Mouse (Mus musculus) limb, embryonic 15.5 days (tissue): ENCODE results near the gene Vars. TPM values are rescaled to one million over a fixed set of nuclear protein-coding genes. Genes with fewer than 3 reads are reported as not detected.
"Not testable (repeated sequence)": the region's sequence is repeated elsewhere in the genome, so short reads cannot be mapped to it uniquely, and the experiment has no call there.

Experiments used
- ATAC-seq: fragments of 200-750 bp; cut with Nextera tagmentation; 2 replicates; pipeline ENCODE4 v1.8.0; 2017; ENCODE audit warnings: low read depth, moderate TSS enrichment; ENCODE audit not compliant: insufficient number of reproducible peaks, low FRiP score, low TSS enrichment
- H3K27ac ChIP-seq: fragments of 300-500 bp; sonication (generic); 2 replicates; pipeline ENCODE4 v1.5.1; 2015; ENCODE audit warnings: moderate library complexity, mild to moderate bottlenecking, inconsistent platforms
- H3K27me3 ChIP-seq: fragments of 300-500 bp; sonication (generic); 2 replicates; pipeline ENCODE4 v1.6.1; 2015; ENCODE audit warnings: inconsistent platforms
- H3K36me3 ChIP-seq: fragments of 300-500 bp; sonication (generic); 2 replicates; pipeline ENCODE4 v1.6.1; 2015; ENCODE audit warnings: inconsistent platforms
- H3K4me1 ChIP-seq: fragments of 300-500 bp; sonication (generic); 2 replicates; pipeline ENCODE4 v1.6.1; 2015; ENCODE audit warnings: inconsistent platforms
- H3K4me2 ChIP-seq: fragments of 300-500 bp; sonication (generic); 2 replicates; pipeline ENCODE4 v1.6.1; 2015; ENCODE audit warnings: mild to moderate bottlenecking, inconsistent platforms
- H3K4me3 ChIP-seq: fragments of 300-500 bp; sonication (generic); 2 replicates; pipeline ENCODE4 v1.5.1; 2015; ENCODE audit warnings: mild to moderate bottlenecking, inconsistent platforms
- H3K9ac ChIP-seq: fragments of 300-500 bp; sonication (generic); 2 replicates; pipeline ENCODE4 v1.6.1; 2015; ENCODE audit warnings: inconsistent platforms
- H3K9me3 ChIP-seq: fragments of 300-500 bp; sonication (generic); 2 replicates; pipeline ENCODE4 v1.6.1; 2016; ENCODE audit warnings: inconsistent platforms
- WGBS: fragments of 180-500 bp; shearing (Covaris S2); methylation state at CpG from one replicate; pipeline ENCODE4 v1.1.7; 2015; 5-methylcytosine and 5-hydroxymethylcytosine counted together
- polyA plus RNA-seq: library from polyadenylated mRNA; unstranded; fragments of >200 nt; fragmentation: Nextera tagmentation; extraction: Ambion mirVana; gene quantifications from 2 replicates; pipeline ENCODE4 v1.2.1, GENCODE M21; 2015

The Vars gene
- 94.4 and 95.1 TPM in 2 replicates for polyA plus RNA-seq

DNA sequence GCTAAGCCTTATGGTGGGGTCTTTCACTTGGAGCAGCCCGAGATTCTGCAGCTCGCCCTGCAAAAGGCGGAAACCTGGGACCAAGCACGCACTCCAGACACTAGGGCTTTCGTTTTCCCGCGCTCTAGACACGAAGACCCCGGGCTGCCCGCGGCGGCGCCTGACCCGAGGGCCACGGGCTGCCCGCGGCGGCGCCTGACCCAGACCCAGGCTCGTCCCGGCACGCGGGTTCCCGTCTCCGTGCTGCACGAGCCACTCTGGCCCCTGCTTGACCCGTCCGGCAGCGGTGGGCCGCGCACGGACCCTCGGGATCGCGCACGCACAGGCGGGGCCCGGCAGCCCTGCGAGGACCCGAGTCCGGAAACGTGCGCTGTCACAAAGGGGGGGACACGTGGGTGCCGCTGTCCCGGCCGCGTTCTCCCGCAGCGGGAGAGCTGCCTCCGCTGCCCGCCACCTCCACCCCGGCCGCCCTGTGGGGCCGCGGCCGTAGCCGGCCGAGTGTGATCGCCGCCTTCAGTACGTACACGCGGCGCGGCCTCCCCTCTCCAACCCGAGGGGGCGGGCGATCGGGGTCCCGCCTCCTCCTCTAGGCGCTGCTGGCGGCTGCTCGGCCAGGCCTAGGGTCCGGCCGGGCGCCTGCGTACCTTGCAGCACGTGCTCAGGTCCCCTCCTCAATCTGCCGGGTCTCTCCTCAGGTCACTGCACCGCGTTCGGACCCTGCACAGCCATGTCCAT lies at the start of gene Vars:
TSS of gene Vars (plus strand) at position 271 of the 735 bp plus-strand sequence.
- Histone ChIP-seq H3K9me3 (no peaks in the 10 kb centered on the region), H3K4me1 (peaks cover 33% of the 10 kb centered on the region), H3K9ac (peak within 1 kb of the TSS; percentile 94), H3K4me3 (peak within 1 kb of the TSS; percentile 93), H3K36me3 (peaks cover 44% of the 10 kb centered on the region), H3K27ac (peak within 1 kb of the TSS; percentile 99), H3K27me3 (no peaks in the 10 kb centered on the region), H3K4me2 (peak within 1 kb of the TSS; percentile 95)
- under 1% methylated on average over 83 of the region's 83 CpGs for WGBS
- ATAC-seq, result peak; percentile 87

DNA sequence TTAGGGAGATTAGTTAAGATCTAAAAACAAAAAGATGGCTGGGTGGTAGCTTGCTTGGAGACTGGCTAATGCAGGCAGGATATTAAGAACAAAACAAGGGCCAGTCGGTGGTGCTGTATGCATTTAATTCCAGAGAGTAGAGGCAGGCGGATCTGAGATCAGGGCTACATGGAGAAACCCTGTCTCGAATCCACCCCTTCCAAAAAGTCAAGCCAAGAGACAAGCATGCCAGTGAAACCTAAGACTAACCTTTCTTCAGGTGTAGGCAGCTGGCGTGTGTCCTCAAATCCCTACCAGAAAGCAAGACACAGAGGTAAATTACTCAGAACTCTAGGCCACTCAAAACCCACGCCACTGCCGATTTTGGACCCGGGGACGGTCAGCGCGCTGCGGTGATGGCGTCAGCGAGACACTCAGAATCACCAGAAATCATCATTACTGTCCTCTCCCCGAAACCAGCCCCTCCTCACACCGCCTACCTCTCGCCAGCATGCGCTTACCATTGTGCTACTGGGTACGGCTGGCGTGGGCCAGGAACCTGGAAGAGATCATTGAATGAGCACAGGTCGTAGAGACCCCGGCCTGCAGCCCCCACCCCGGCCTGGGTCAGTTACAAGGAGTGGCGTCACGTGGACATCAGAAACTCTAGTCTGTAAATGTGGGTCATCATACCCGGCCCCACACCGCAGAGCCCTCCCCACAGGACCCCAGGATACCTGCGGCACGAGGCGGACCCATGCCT lies 49.0 kb upstream of the Vars start:
- peak; percentile 26; the same call in 1 of the 2 replicates for ATAC-seq
- Histone ChIP-seq H3K9me3 (no peaks in the 10 kb centered on the region), H3K9ac (peak overlapping the region; percentile 96), H3K4me2 (peak overlapping the region; percentile 66), H3K27ac (peak overlapping the region; percentile 91), H3K36me3 (peaks cover 20% of the 10 kb centered on the region), H3K27me3 (peaks cover 16% of the 10 kb centered on the region), H3K4me3 (peak overlapping the region; percentile 88), H3K4me1 (peaks cover 15% of the 10 kb centered on the region)
- under 1% methylated on average over 29 of the region's 29 CpGs for WGBS

DNA sequence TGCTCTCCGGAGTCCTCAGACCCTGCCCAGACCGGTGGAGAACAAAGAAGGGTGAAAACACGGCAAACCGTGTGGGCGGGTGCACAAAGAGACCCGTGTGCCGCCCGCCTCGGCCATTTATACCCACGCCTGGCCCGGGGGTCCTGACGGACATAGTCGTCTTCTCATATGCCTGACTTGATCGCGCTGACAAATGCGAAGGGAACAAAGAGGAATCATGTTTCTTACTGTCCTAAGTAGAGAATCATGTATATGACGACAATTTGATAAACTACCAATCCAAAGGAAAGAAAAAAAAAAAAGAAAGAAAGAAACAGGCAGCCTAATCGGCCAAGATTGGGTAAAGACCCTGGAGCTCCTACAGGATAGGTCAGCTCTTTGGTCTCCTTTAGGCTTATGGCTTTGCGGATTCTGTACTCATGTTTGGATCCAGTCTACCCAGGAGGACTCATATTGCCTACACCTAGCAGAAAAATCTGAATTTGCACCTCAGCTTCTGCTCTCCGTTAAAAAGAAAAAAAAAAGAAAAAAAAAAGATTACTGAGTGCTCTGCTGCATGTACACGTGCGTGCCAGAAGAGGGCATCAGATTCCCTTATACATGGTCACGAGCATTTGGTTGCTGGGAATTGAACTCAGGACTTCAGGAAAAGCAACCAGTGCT lies 48.3 kb upstream of the Vars start:
- peak; percentile 83 for ATAC-seq
- H3K36me3 ChIP-seq, result peaks cover 20% of the 10 kb centered on the region
- peaks cover 15% of the 10 kb centered on the region for H3K4me1 ChIP-seq
- WGBS, result under 1% methylated on average over 23 of the region's 23 CpGs
- no peaks in the 10 kb centered on the region for H3K9me3 ChIP-seq
- peaks cover 19% of the 10 kb centered on the region for H3K27me3 ChIP-seq
- peak overlapping the region; percentile 96 for H3K9ac ChIP-seq
- H3K27ac ChIP-seq, result peak overlapping the region; percentile 91
- H3K4me3 ChIP-seq, result peak overlapping the region; percentile 88
- H3K4me2 ChIP-seq, result peak overlapping the region; percentile 66

DNA sequence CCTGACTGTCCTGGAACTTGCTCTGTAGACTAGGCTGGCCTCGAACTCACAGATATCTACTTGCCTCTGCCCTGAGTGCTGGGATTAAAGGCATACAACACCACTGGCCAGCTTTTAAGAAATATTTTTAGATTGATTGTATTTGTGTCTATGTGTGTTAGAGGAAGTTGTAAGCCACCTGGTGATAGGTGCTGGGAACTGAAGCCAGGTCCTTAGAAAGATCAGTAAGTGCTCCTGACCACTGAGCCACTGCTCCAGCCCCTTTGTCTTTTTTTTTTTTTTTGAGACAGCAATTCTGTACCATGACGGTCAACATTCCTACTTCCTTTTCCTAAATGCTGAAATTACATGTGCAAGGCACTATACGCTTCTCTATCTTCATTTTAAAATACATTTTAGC lies 47.5 kb upstream of the Vars start:
- peaks cover 19% of the 10 kb centered on the region for H3K27me3 ChIP-seq
- no peak overlapping the region for H3K27ac ChIP-seq
- peak overlapping the region; percentile 88; the same call in 1 of the 2 replicates for H3K4me3 ChIP-seq
- no peaks in the 10 kb centered on the region for H3K9me3 ChIP-seq
- WGBS, result 89% methylated on average over 3 of the region's 3 CpGs
- no peak overlapping the region for H3K9ac ChIP-seq
- peaks cover 15% of the 10 kb centered on the region for H3K4me1 ChIP-seq
- no peak for ATAC-seq
- H3K4me2 ChIP-seq, result peak overlapping the region; percentile 66; the same call in 1 of the 2 replicates
- H3K36me3 ChIP-seq, result peaks cover 20% of the 10 kb centered on the region

DNA sequence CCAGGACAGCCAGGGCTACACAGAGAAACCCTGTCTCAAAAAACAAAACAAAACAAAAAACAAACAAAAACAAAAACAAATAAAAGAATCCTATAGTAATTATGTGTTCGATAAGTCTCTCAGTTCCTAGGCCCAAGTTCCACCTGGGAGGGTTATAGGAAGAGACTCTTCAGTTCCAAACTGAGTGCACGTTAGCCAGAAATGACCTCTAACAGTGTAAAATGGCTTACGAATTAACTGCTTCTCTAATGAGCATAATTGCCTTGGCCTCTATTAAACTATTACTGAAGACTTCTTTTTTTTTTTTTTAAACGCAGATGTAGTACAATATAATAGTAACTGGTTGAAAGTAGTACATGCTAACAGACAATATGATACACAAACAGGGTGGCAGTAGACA lies 46.9 kb upstream of the Vars start:
- 79% methylated on average over 4 of the region's 4 CpGs for WGBS
- H3K36me3 ChIP-seq, result peaks cover 20% of the 10 kb centered on the region
- no peaks in the 10 kb centered on the region for H3K9me3 ChIP-seq
- H3K4me1 ChIP-seq, result peaks cover 15% of the 10 kb centered on the region
- H3K9ac ChIP-seq, result no peak overlapping the region
- H3K4me2 ChIP-seq, result no peak overlapping the region
- H3K27me3 ChIP-seq, result peaks cover 19% of the 10 kb centered on the region
- H3K4me3 ChIP-seq, result no peak overlapping the region
- H3K27ac ChIP-seq, result no peak overlapping the region
- no peak for ATAC-seq

DNA sequence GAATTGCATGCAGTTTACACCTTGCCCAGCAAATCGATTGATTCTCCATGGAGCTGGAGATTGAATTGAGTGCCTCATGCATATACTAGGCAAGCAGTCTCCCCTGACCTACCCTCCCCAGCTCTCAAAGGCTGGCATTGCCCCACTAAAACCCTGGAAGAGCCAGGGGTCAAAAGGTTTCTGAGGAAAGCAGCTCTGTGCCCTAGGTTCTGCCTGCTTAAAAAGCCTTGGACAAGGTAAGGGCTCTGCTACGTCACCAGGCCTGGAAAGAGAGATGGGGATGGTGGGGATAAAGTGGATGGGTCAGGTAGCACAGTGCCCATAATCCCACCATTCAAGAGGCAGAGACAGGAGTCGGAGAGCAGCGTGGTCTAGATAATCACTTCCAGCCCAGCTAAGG lies 46.0 kb upstream of the Vars start:
- H3K27ac ChIP-seq, result no peak overlapping the region
- H3K9ac ChIP-seq, result no peak overlapping the region
- H3K4me3 ChIP-seq, result no peak overlapping the region
- peaks cover 19% of the 10 kb centered on the region for H3K27me3 ChIP-seq
- 66% methylated on average over 4 of the region's 4 CpGs for WGBS
- no peak overlapping the region for H3K4me2 ChIP-seq
- H3K9me3 ChIP-seq, result no peaks in the 10 kb centered on the region
- peaks cover 14% of the 10 kb centered on the region for H3K36me3 ChIP-seq
- ATAC-seq, result no peak
- H3K4me1 ChIP-seq, result peaks cover 15% of the 10 kb centered on the region

DNA sequence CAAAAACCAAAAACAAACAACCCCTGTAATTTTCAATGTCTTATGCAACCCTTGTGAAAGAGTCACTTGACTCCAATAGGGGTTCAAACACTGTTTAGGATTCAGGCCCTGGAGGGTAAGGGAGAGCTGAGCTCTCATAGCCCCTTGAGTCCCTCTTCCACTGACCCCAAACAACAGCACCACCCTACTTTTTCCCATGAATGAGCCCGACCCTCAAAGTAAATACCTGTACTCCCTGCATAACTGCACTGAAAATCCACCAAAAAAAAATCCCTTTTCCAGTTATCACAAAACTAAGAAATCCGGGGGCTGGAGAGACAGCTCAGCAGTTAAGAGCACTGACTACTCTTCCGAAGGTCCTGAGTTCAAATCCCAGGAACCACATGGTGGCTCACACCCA lies 44.9 kb upstream of the Vars start:
- H3K9me3 ChIP-seq, result no peaks in the 10 kb centered on the region
- WGBS, result 78% methylated on average over 3 of the region's 3 CpGs
- peaks cover 4% of the 10 kb centered on the region; the same call in 1 of the 2 replicates for H3K36me3 ChIP-seq
- H3K9ac ChIP-seq, result no peak overlapping the region
- H3K4me3 ChIP-seq, result no peak overlapping the region
- H3K4me1 ChIP-seq, result peaks cover 11% of the 10 kb centered on the region
- no peak for ATAC-seq
- no peak overlapping the region for H3K27ac ChIP-seq
- H3K27me3 ChIP-seq, result peaks cover 19% of the 10 kb centered on the region
- H3K4me2 ChIP-seq, result no peak overlapping the region; the same call in 1 of the 2 replicates

DNA sequence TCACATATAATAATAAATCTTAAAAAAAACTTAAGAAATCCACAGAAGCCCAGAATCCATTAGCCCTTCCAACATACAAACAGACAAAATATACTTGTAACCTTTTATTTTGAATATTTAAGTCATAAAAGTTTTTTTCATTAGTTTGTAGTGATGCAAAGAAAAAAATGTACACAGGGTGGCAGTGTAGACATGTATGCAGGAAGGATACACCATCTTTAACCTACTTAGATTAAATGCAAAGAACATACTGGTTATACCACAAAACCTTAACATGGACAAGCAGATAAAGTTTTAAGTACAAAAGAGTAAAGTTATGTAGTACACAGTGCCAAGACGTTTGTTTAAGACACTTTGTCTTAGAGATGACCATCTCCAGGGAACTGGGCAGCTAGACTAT lies 44.4 kb upstream of the Vars start:
- H3K36me3 ChIP-seq, result no peaks in the 10 kb centered on the region
- peaks cover 7% of the 10 kb centered on the region for H3K4me1 ChIP-seq
- no peaks in the 10 kb centered on the region for H3K9me3 ChIP-seq
- 37% methylated on average over 1 of the region's 1 CpGs for WGBS
- H3K9ac ChIP-seq, result no peak overlapping the region
- peaks cover 19% of the 10 kb centered on the region for H3K27me3 ChIP-seq
- H3K4me2 ChIP-seq, result no peak overlapping the region; the same call in 1 of the 2 replicates
- ATAC-seq, result no peak
- H3K4me3 ChIP-seq, result no peak overlapping the region
- no peak overlapping the region for H3K27ac ChIP-seq

DNA sequence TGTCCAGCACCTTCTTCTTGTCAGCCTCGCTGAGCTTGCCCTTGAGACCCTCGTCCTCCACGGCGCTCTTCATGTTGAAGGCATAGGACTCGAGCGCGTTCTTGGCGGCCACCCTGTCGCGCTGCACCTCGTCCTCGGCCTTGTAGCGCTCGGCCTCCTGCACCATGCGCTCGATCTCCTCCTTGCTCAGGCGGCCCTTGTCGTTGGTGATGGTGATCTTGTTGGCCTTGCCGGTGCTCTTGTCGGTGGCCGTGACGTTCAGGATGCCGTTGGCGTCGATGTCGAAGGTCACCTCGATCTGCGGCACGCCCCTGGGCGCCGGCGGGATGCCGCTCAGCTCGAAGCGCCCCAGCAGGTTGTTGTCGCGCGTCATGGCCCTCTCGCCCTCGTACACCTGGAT lies 43.5 kb upstream of the Vars start:
- 24% methylated on average over 34 of the region's 40 CpGs for WGBS
- H3K36me3 ChIP-seq, H3K4me1 ChIP-seq, H3K9me3 ChIP-seq, H3K27ac ChIP-seq, ATAC-seq, H3K9ac ChIP-seq, H3K4me2 ChIP-seq, H3K4me3 ChIP-seq: not testable (repeated sequence)
- peaks cover 19% of the 10 kb centered on the region for H3K27me3 ChIP-seq

DNA sequence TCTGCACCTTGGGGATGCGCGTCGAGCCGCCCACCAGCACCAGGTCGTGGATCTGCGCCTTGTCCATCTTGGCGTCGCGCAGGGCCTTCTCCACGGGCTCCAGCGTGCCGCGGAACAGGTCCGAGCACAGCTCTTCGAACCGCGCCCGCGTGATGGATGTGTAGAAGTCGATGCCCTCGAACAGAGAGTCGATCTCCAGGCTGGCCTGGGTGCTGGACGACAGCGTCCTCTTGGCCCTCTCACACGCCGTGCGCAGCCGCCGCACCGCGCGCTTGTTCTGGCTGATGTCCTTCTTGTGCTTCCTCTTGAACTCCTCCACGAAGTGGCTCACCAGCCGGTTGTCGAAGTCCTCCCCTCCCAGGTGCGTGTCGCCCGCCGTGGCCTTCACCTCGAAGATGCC lies 42.8 kb upstream of the Vars start:
- not testable (repeated sequence) for H3K4me2 ChIP-seq

DNA sequence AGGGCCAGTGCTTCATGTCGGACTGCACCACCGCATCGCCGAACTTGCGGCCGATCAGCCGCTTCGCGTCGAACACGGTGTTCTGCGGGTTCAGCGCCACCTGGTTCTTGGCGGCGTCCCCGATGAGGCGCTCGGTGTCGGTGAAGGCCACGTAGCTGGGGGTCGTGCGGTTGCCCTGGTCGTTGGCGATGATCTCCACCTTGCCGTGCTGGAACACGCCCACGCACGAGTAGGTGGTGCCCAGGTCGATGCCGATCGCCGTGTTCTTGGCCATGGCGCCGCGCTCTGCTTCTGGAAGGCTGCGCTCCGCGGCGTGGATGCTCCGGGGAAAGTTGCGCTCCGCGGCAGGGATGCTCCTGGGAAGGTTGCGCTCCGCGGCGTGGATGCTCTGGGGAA lies 42.1 kb upstream of the Vars start:
- H3K27me3 ChIP-seq, result peaks cover 19% of the 10 kb centered on the region
- not testable (repeated sequence) for H3K9me3 ChIP-seq, ATAC-seq, H3K27ac ChIP-seq, H3K36me3 ChIP-seq, H3K4me1 ChIP-seq, H3K9ac ChIP-seq
- peak overlapping the region; percentile 57 for H3K4me2 ChIP-seq
- peak overlapping the region; percentile 53 for H3K4me3 ChIP-seq
- WGBS, result 0% methylated on average over 21 of the region's 47 CpGs

More for the DNA sequence above, 42.8 kb upstream of the Vars start:
- H3K36me3 ChIP-seq, ATAC-seq, H3K4me1 ChIP-seq, H3K9me3 ChIP-seq, H3K9ac ChIP-seq, H3K4me3 ChIP-seq, H3K27ac ChIP-seq: not testable (repeated sequence)
- 37% methylated on average over 24 of the region's 40 CpGs for WGBS
- peaks cover 19% of the 10 kb centered on the region for H3K27me3 ChIP-seq
